Mouse (Mus musculus) testis, adult 2 months (tissue): ENCODE results near the gene Hist1h2bf. TPM values are rescaled to one million over a fixed set of nuclear protein-coding genes. Genes with fewer than 3 reads are reported as not detected.
"Not testable (repeated sequence)": the region's sequence is repeated elsewhere in the genome, so short reads cannot be mapped to it uniquely, and the experiment has no call there.

Source experiments
- H3K27ac ChIP-seq: fragments of 200-500 bp; 2 replicates; pipeline ENCODE4 v1.5.1; 2012; ENCODE audit warnings: low read depth, low read length; ENCODE audit not compliant: control insufficient read depth, insufficient read depth
- H3K27me3 ChIP-seq: fragments of 200-500 bp; 2 replicates; pipeline ENCODE4 v1.6.1; 2012; ENCODE audit warnings: mild to moderate bottlenecking, low read length, moderate library complexity; ENCODE audit not compliant: control insufficient read depth, insufficient read depth
- H3K36me3 ChIP-seq: fragments of 200-500 bp; 2 replicates; pipeline ENCODE4 v1.6.1; 2012; ENCODE audit warnings: mild to moderate bottlenecking, low read length; ENCODE audit not compliant: control insufficient read depth, insufficient read depth
- H3K4me1 ChIP-seq: fragments of 200-500 bp; 2 replicates; pipeline ENCODE4 v1.6.1; 2012; ENCODE audit warnings: low read length; ENCODE audit not compliant: control insufficient read depth, insufficient read depth
- H3K4me3 ChIP-seq: fragments of 200-500 bp; 2 replicates; pipeline ENCODE4 v1.5.1; 2012; ENCODE audit warnings: low read depth, mild to moderate bottlenecking, low read length, moderate library complexity, mixed read lengths; ENCODE audit not compliant: control insufficient read depth
- CTCF ChIP-seq: fragments of 200-500 bp; IDR thresholded peaks from 2 replicates; pipeline ENCODE4 v1.5.1; 2012; ENCODE audit warnings: low read depth, mild to moderate bottlenecking, inconsistent platforms, low read length, moderate library complexity; ENCODE audit not compliant: control insufficient read depth, insufficient read depth, insufficient replicate concordance
- POLR2A ChIP-seq: fragments of 200-500 bp; IDR thresholded peaks from 2 replicates; pipeline ENCODE4 v1.6.1; 2012; ENCODE audit warnings: low read depth, mild to moderate bottlenecking, inconsistent platforms, low read length, moderate library complexity; ENCODE audit not compliant: control insufficient read depth
- polyA plus RNA-seq: library from polyadenylated mRNA; depleted of rRNA; stranded (reverse); fragments of >200 nt; gene quantifications from 2 replicates; pipeline ENCODE4 v1.2.3, GENCODE M21; 2012

Gene Hist1h2bf
- polyA plus RNA-seq, 1 experiment, result 0.98 TPM

DNA sequence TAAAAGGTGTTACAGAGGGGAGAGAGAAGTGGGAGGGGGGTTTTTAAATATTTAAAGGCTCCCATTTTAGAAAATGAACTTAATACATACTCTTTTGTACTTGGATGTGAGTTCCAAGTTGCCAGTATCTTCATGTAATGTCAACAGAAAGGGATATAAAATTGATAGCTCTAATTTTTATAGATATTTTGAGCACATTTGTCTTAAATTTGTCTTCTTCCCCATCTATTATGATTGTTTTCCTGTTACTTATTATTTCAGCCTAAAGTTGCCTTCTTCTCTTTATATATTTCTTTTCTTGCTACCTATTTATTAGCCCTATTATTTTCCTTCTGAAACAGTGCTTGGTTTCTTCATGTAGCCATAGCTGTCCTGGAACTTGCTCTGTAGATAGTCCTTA lies 21.0 kb downstream of the Hist1h2bf start, which contains the start of gene Hist1h1d:
Gene Hist1h1d, plus strand, starts transcription at position 301 of the 400 bp plus-strand sequence.
- peaks cover 3% of the 10 kb centered on the region for H3K4me1 ChIP-seq

DNA sequence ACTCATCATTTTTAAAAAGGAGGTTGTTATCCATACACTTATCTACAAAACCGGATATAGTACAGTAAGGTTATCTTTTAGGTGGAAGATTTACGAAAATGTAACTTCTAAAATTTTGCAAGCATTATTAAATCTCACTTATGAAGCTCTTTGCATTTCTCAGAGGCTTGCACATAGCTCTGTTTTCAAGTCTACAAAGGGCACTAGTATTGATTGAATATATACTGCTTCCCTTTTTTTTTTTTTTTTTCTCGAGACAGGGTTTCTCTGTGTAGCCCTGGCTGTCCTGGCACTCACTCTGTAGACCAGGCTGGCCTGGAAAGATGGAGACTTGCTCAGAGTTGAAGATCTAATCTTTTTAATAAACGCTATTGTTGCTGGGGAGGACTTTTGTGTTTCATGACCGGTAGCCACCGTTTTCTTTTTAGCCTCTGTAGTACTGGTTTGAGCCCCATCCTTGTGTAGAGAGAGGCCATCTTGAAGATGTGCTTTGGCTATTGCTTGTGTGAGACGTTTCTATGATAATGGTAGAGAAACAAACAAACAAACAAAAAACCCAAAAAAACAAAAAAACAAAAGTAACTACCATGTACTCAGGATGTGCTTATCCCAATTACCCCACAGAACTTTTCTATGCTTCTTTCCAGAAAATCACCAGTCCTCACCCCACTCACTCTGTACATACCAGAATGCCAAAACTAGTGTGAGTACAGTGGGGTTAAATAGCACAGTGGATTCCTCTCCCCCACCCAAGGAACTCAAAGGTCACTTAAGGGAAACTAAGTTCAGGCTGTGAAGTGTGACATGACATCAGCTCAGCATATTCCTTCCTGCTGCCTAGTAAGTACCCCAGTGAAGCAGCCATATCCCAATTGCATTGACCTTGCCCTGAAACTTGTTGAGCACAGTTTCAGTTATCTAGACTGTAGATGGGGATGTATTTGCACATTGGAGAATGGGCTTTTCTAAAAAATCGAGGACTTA lies 21.8 kb downstream of the Hist1h2bf start:
- no peak overlapping the region for H3K27ac ChIP-seq
- no peak overlapping the region for H3K4me3 ChIP-seq
- TF ChIP-seq POLR2A (no peak), CTCF (no peak)
- H3K36me3 ChIP-seq, result no peaks in the 10 kb centered on the region
- no peaks in the 10 kb centered on the region for H3K27me3 ChIP-seq
- peaks cover 3% of the 10 kb centered on the region for H3K4me1 ChIP-seq

More for the DNA sequence above, 21.0 kb downstream of the Hist1h2bf start, which contains the start of gene Hist1h1d:
- H3K27ac ChIP-seq, result no peak within 1 kb of the TSS
- no peaks in the 10 kb centered on the region for H3K36me3 ChIP-seq
- TF ChIP-seq POLR2A (no peak), CTCF (no peak)
- H3K27me3 ChIP-seq, result no peaks in the 10 kb centered on the region
- H3K4me3 ChIP-seq, result no peak within 1 kb of the TSS

DNA sequence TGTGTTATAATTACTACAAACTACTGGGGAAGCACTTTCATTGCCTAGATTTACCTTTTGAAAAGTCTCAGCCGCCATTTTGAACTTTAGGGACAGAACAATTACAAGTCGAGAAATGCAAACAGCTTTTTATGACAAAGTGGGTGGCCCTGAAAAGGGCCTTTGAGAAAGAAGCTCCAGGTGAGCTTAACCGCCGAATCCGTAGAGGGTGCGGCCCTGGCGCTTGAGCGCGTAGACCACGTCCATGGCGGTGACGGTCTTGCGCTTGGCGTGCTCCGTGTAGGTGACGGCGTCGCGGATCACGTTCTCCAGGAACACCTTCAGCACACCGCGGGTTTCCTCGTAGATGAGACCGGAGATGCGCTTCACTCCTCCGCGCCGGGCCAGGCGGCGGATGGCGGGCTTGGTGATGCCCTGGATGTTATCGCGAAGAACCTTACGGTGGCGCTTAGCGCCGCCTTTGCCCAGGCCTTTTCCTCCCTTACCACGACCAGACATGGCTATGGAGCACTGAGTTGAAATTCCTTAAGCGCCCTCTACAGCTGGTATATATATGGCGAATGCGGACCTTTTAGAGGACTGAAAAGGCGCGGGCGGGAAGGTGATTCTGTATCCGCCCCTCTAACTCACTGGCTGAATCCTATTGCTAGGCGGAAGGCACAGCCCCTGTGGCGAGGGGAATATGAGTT lies 22.7 kb downstream of the Hist1h2bf start, which contains the start of gene Hist1h4f:
Gene Hist1h4f, minus strand, starts transcription at position 503 of the 689 bp plus-strand sequence.
- peak; percentile 51; the same call in 1 of the 2 replicates for TF ChIP-seq POLR2A
- not testable (repeated sequence) for H3K4me1 ChIP-seq, H3K27me3 ChIP-seq, H3K36me3 ChIP-seq
- H3K27ac ChIP-seq, result peak within 1 kb of the TSS; percentile 36; the same call in 1 of the 2 replicates
- H3K4me3 ChIP-seq, result peak within 1 kb of the TSS; percentile 66

DNA sequence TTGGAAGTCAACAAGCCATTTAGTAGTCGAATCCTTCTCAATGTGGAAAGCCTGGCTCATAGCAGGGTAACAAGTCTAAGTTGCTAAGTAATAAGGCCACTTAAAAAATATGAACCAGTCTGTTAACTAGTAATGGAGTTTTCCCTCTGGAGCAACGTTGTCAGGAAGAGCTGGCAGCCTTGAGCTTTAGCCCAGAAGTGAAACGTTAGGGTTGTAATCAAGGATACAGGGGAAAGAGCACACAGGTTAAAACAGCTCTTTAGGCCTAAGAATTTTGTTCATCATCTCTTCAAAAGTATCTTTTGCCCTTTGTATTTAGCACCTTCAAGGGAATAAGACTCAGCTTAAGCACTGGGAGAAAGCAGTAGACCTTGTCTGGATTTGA lies 23.2 kb downstream of the Hist1h2bf start:
- Histone ChIP-seq H3K4me3 (no peak overlapping the region), H3K27ac (no peak overlapping the region; the same call in 1 of the 2 replicates), H3K4me1 (peaks cover 3% of the 10 kb centered on the region), H3K27me3 (no peaks in the 10 kb centered on the region), H3K36me3 (no peaks in the 10 kb centered on the region)
- TF ChIP-seq CTCF (no peak), POLR2A (no peak)

DNA sequence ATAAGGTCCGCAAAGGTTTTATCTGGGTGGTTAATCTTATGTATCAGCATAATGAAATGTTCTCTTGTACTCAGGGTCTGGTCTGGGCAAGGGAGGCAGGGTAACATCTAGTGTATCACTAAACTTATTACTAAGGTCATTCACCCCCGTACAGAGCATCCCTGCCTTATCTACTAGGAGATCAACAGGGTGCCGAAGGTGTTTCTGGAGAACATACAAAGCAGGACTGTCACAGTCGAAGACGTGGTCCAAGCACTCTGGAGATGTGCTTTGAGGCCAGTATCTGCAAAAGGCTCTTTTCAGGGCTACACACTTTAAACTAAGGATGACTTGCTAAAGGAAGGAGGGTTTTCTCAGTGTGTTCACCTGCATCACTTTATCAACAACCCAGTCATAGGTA lies 27.3 kb downstream of the Hist1h2bf start:
- no peak overlapping the region for H3K4me3 ChIP-seq
- H3K27me3 ChIP-seq, result no peaks in the 10 kb centered on the region
- no peaks in the 10 kb centered on the region for H3K36me3 ChIP-seq
- H3K4me1 ChIP-seq, result peaks cover 6% of the 10 kb centered on the region
- no peak overlapping the region for H3K27ac ChIP-seq
- TF ChIP-seq POLR2A (no peak), CTCF (no peak)

DNA sequence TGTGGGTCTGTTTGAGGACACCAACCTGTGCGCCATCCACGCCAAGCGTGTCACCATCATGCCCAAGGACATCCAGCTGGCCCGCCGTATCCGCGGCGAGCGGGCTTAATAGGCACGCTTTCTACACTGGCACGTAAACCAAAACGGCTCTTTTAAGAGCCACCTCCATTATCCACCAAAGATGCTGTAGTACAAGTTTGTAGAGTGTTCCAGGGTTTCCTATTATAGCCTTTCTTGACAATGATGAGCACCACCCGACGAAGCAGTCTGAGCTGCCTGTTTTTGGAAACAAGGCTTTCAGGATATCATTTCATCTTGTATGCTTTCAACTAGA lies 29.2 kb downstream of the Hist1h2bf start:
- H3K4me1 ChIP-seq, H3K27ac ChIP-seq, H3K27me3 ChIP-seq: not testable (repeated sequence)

DNA sequence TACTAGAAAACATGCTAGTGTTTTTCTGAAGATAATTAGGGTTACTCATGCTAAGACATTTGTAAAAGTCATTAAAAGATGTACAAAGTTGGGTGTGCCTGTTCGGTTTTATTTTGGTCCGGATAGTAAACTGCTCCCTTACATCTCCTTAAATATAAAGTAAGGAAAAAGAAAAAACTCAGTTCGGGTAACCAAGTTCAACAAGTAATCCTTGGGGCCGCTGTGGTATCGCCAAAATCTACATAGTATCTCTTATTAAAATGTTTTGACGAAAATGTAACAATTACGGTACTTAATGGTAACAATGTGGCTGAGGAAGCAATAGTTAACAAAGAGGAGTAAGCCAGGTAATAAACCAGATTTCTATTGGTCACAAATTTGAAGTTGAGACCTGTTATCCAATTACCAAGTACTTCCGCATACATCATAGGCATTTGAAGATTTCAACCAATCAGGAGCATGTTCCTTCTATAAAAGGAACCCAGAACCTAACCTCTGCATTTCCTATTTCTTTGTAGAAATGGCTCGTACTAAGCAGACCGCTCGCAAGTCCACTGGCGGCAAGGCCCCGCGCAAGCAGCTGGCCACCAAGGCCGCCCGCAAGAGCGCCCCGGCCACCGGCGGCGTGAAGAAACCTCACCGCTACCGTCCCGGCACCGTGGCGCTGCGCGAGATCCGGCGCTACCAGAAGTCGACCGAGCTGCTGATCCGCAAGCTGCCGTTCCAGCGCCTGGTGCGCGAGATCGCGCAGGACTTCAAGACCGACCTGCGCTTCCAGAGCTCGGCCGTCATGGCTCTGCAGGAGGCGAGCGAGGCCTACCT lies 29.8 kb downstream of the Hist1h2bf start, which contains the start of gene Hist1h3f:
Gene Hist1h3f, plus strand, starts transcription at position 88 of the 822 bp plus-strand sequence.
- TF ChIP-seq CTCF (no peak), POLR2A (peak; percentile 70; the same call in 1 of the 2 replicates)
- Histone ChIP-seq H3K27me3 (no peaks in the 10 kb centered on the region), H3K4me1 (peaks cover 3% of the 10 kb centered on the region), H3K27ac (no peak within 1 kb of the TSS), H3K4me3 (peak within 1 kb of the TSS; percentile 60), H3K36me3 (no peaks in the 10 kb centered on the region)

More for the DNA sequence above, 29.2 kb downstream of the Hist1h2bf start:
- not testable (repeated sequence) for H3K36me3 ChIP-seq, H3K4me3 ChIP-seq

DNA sequence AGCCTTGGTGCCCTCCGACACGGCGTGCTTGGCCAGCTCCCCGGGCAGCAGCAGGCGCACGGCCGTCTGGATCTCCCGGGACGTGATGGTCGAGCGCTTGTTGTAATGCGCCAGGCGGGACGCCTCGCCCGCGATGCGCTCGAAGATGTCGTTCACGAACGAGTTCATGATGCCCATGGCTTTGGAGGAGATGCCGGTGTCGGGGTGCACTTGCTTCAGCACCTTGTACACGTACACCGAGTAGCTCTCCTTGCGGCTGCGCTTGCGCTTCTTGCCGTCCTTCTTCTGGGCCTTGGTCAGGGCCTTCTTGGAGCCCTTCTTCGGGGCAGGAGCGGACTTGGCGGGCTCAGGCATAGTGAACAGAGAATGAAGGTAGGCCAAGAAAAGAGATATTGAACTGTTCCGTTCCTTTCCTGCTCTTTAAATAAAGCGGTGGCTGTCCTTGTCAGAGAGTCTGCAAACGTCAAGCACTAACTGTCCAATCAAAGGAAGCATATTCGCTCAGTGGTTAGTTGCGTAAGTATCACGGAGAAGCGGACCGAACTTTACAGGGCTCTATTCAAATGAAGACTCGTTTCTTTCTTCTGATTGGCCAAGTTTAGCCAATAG lies 30.9 kb downstream of the Hist1h2bf start, which contains the start of gene Hist1h2bh:
Gene Hist1h2bh, minus strand, starts transcription at position 394 of the 609 bp plus-strand sequence.
- not testable (repeated sequence) for H3K4me1 ChIP-seq, H3K36me3 ChIP-seq, H3K27ac ChIP-seq, H3K27me3 ChIP-seq
- peak within 1 kb of the TSS; percentile 56 for H3K4me3 ChIP-seq

DNA sequence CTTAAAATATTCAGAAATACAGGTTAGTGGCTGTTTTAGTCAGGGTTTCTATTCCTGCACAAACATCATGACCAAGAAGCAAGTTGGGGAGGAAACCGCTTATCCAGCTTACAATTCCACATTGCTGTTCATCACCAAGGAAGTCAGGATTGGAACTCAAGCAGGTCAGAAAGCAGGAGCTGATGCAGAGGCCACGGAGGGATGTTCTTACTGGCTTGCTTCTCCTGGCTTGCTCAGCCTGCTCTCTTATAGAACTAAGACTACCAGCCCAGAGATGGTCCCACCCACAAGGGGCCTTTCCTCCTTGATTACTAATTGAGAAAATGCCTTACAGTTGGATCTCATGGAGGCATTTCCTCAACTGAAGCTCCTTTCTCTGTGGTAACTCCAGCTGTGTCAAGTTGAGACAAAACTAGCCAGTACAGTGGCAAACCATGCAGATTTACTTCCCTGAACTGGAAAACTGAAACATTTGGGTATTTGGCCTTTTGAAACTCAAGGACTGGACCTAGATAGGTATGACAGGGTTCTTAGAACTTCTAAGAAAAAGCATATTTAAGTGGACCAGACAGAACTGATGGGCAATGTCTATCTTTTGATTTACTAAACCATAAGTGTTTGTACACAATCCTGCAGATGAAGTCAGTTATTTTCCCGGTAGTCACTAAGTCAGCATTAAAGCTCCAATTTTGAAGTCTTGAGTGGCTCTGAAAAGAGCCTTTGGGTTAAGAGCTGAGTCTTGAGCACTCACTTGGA lies 31.6 kb downstream of the Hist1h2bf start:
- H3K36me3 ChIP-seq, H3K27ac ChIP-seq, H3K4me3 ChIP-seq, H3K27me3 ChIP-seq, H3K4me1 ChIP-seq: not testable (repeated sequence)
